Mouse (Mus musculus): ENCODE results near the gene Gm17349. TPM values are rescaled to one million over a fixed set of nuclear protein-coding genes. Genes with fewer than 3 reads are reported as not detected.
"Not testable (repeated sequence)": the region's sequence is repeated elsewhere in the genome, so short reads cannot be mapped to it uniquely, and the experiment has no call there.

Gene Gm17349
- total RNA-seq (2021), result 1 to 10 TPM; 5.0 to 5.1 TPM
- long read RNA-seq, experiment 1, partial matches to known transcripts, result 0 of 2 reads
- long read RNA-seq, experiment 1, other reads (novel, unspliced or antisense), result 2 of 2 reads
- long read RNA-seq, experiment 2, result 0 reads

- intact Hi-C loops (cut with DNase I), result loop anchor here (2.0 kb wide), 1 partner anchor 19 kb away; the partner anchor contains the start of gene Cox14
- DNase-seq, result peak; percentile 72 to 79
Measured at GRCm38 (mm10) chr15:99705440-99706048, at the start of gene Gm17349. TSS of gene Gm17349 (minus strand) at chr15:99705490.

- DNase-seq, result no peak
- intact Hi-C loops (cut with DNase I), result no loop called here
Measured at GRCm38 (mm10) chr15:99754204-99754603, 48.9 kb upstream of the Gm17349 start.

GRCm38 (mm10) chr15:99740229-99740628 is 34.9 kb upstream of the Gm17349 start:
- intact Hi-C loops (cut with DNase I), result no loop called here
- no peak for DNase-seq

GRCm38 (mm10) chr15:99736675-99737074 is 31.4 kb upstream of the Gm17349 start:
- intact Hi-C loops (cut with DNase I), result no loop called here
- DNase-seq, result no peak

GRCm38 (mm10) chr15:99735631-99736030 is 30.3 kb upstream of the Gm17349 start:
- intact Hi-C loops (cut with DNase I), result no loop called here
- peak; percentile 100 for DNase-seq

- DNase-seq, result no peak
- intact Hi-C loops (cut with DNase I), result no loop called here
Measured at GRCm38 (mm10) chr15:99733186-99733585, 27.9 kb upstream of the Gm17349 start.

- intact Hi-C loops (cut with DNase I), result no loop called here
- no peak for DNase-seq
Measured at GRCm38 (mm10) chr15:99731678-99732077, 26.4 kb upstream of the Gm17349 start.

GRCm38 (mm10) chr15:99731167-99731566 is 25.9 kb upstream of the Gm17349 start:
- DNase-seq, result no peak
- intact Hi-C loops (cut with DNase I), result no loop called here

- no peak for DNase-seq
- intact Hi-C loops (cut with DNase I), result no loop called here
Measured at GRCm38 (mm10) chr15:99729056-99729783, 23.9 kb upstream of the Gm17349 start.

- DNase-seq, result no peak
- intact Hi-C loops (cut with DNase I), result no loop called here
Measured at GRCm38 (mm10) chr15:99728211-99728610, 22.9 kb upstream of the Gm17349 start.

GRCm38 (mm10) chr15:99727525-99727924 is 22.2 kb upstream of the Gm17349 start:
- DNase-seq, result no peak
- intact Hi-C loops (cut with DNase I), result no loop called here

- intact Hi-C loops (cut with DNase I); DNase-seq: not testable (repeated sequence)
Measured at GRCm38 (mm10) chr15:99727039-99727438, 21.7 kb upstream of the Gm17349 start.

- no peak for DNase-seq
- intact Hi-C loops (cut with DNase I), result no loop called here
Measured at GRCm38 (mm10) chr15:99726549-99726948, 21.3 kb upstream of the Gm17349 start.

- DNase-seq, result peak; percentile 95 to 97
- intact Hi-C loops (cut with DNase I), result loop anchor here (2.0 kb wide), 2 partner anchors 21 to 47 kb away; partner anchors contain the start of genes Cers5 and Gm17349
Measured at GRCm38 (mm10) chr15:99725341-99726155, 20.3 kb upstream of the Gm17349 start, which contains the start of gene Cox14. TSS of gene Cox14 (plus strand) at chr15:99725618.

- peak; percentile 70 to 82 for DNase-seq
- intact Hi-C loops (cut with DNase I), result loop anchor here (2.0 to 5.0 kb wide), 3 partner anchors 20 to 1087 kb away; partner anchors contain the start of genes Cers5 and Gm17349
Measured at GRCm38 (mm10) chr15:99724292-99725021, 19.2 kb upstream of the Gm17349 start.

GRCm38 (mm10) chr15:99723515-99724291 is 18.4 kb upstream of the Gm17349 start:
- DNase-seq, result peak; percentile 68 to 83
- intact Hi-C loops (cut with DNase I), result loop anchor here (2.0 to 5.0 kb wide), 3 partner anchors 19 to 1086 kb away; partner anchors contain the start of genes Cers5 and Gm17349

- no peak for DNase-seq
- intact Hi-C loops (cut with DNase I), result loop anchor here (5.0 kb wide), 1 partner anchor 1086 kb away; no protein-coding TSS in a partner anchor
Measured at GRCm38 (mm10) chr15:99723120-99723514, 17.8 kb upstream of the Gm17349 start.

- no peak for DNase-seq
- intact Hi-C loops (cut with DNase I), result loop anchor here (5.0 kb wide), 1 partner anchor 1085 kb away; no protein-coding TSS in a partner anchor
Measured at GRCm38 (mm10) chr15:99721921-99722743, 16.8 kb upstream of the Gm17349 start.
